Mouse (Mus musculus): ENCODE data around the gene Slirp. TPM values are rescaled to one million over a fixed set of nuclear protein-coding genes. Genes with fewer than 3 reads are reported as not detected.
"Not testable (repeated sequence)": the region's sequence is repeated elsewhere in the genome, so short reads cannot be mapped to it uniquely, and the experiment has no call there.

The Slirp gene
- total RNA-seq, 2 experiments from 2014 or later, result 169 to 172 TPM

GRCm38 (mm10) chr12:87424516-87424915, 19.2 kb upstream of the Slirp start:
- no peak for DNase-seq (ENCODE audit: low spot score)
- intact Hi-C loops (cut with DNase I), result no loop called here

DNA sequence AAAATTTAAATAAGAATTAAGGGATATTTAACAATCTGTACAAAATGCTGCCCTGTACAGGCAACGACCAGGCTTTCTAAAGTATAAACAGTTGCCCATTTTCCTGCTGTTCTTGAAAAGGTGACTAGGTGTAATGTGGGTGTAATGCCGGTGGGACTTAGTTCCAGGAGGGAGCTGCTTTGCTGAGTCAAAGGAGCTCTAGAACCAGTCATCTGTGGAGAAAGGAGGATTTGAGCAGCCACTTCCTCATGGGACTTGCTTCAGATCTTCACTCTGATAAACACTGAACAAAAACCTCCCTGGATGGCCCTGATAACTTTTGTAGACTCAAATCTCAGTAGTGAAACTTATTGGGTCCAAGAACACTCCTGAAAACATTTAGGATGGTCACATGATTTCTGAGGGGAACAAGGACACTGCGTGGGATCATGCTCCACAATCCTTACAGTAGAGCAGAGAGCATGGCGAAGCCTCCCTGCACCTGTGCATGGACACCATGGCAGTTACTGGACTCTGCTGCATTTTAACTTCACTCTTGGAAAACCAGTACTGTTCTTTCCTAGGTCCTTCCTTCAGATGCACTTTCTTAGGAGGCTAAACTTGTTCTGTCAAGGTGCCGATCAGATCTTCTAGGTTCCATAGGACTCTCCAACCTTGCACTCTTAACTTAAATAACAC, 17.2 kb upstream of the Slirp start:
- intact Hi-C loops (cut with DNase I), result no loop called here
- DNase-seq (ENCODE audit: low spot score), result no peak

- DNase-seq (ENCODE audit: low spot score), result no peak
- intact Hi-C loops (cut with DNase I), result no loop called here
Measured at GRCm38 (mm10) chr12:87428295-87428694, 15.4 kb upstream of the Slirp start.

DNA sequence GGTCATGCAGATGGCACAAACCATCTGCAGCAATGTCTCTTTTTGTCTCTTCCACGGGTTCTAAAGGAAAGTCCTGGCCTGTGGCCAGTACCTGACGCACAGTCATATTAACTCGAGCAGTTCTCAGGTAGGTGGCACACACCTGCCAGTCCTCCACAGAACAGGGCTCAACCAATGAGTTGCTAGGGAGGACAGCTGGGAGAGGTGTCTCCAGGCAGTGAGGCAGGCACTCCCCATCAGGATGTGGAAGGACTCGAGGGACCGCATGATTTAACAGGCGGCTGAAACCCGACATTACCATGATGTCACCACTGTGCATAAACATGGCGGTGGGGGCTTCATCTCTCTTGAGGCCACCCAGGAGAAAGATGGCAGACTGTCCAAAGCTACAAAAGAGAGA, 14.8 kb upstream of the Slirp start:
- intact Hi-C loops (cut with DNase I), result no loop called here
- DNase-seq (ENCODE audit: low spot score), result no peak

- intact Hi-C loops (cut with DNase I), result no loop called here
- DNase-seq (ENCODE audit: low spot score), result no peak
Measured at GRCm38 (mm10) chr12:87442177-87443114, 1.2 kb upstream of the Slirp start.

GRCm38 (mm10) chr12:87443115-87443699, 489 bp upstream of the Slirp start:
- no peak for DNase-seq (ENCODE audit: low spot score)
- intact Hi-C loops (cut with DNase I), result no loop called here

GRCm38 (mm10) chr12:87444211-87444610, 515 bp downstream of the Slirp start:
- DNase-seq (ENCODE audit: low spot score), result no peak
- intact Hi-C loops (cut with DNase I), result loop anchor here (2.0 kb wide), 1 partner anchor 27 kb away; no protein-coding TSS in a partner anchor

DNA sequence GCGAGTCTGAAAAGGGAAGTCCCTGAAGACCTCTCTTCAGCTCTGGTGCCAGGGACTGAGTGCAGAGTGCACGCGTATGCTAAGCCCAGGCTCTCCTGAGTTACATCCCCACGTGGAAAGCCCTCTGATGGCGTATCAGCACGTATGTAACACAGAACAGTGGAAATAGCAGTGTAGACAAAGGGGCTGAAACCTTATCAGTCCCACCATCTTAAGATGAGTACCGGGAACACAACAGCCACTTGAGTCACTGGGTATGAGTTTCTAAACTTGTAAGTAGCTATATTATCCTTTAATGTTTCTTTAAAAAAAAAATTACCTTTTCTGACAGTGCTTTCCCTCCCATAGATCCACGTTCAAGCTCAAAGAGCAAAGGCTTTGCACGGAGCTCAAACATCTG, 5.8 kb downstream of the Slirp start:
- intact Hi-C loops (cut with DNase I), result no loop called here
- DNase-seq (ENCODE audit: low spot score), result no peak

- intact Hi-C loops (cut with DNase I), result no loop called here
- no peak for DNase-seq (ENCODE audit: low spot score)
Measured at GRCm38 (mm10) chr12:87464678-87465297, 21.1 kb downstream of the Slirp start.

DNA sequence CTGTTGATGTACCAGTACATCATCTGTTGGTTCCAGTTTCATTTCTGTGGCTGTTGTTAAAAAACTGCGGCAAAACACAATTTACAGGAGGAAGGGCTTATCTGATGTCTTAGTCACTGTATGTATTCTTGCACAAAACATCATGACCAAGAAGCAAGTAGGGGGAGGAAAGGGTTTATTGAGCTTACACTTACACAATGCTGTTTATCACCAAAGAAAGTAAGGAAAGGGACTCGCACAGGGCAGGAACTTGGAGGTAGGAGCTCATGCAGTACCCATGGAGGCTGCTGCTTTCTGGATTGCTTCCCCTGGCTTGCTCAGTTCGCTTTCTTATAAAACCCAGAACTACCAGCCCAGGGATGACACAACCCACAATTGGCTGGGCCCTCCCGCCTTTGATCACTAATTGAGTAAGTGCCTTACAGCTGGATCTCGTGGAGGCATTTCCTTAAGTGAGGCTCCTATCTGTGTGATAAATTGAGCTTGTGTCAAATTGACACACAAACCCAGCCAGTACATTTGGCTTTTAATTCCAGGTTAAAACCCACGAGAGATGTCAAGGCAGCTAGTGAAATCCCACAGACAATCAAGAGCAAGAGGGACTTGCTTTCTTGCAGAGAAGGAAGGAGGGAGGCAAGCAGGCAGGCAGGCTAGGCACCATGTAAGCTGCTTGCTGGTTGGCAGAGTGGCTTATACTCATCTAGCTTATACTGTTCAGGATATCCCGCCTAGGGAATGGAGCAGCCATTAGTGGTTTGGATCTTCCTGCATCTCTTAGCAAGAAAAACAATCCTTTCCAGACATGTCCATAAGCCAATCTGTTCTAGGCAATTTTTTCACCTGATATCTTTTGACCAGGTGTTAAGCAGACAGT, 26.8 kb downstream of the Slirp start:
- no peak for DNase-seq (ENCODE audit: low spot score)
- intact Hi-C loops (cut with DNase I), result loop anchor here (2.0 kb wide), 1 partner anchor 26 kb away; the partner anchor contains the start of gene Alkbh1

GRCm38 (mm10) chr12:87471421-87471963, 27.8 kb downstream of the Slirp start:
- intact Hi-C loops (cut with DNase I), result loop anchor here (2.0 kb wide), 1 partner anchor 27 kb away; the partner anchor contains the start of gene Alkbh1
- DNase-seq (ENCODE audit: low spot score), result no peak

DNA sequence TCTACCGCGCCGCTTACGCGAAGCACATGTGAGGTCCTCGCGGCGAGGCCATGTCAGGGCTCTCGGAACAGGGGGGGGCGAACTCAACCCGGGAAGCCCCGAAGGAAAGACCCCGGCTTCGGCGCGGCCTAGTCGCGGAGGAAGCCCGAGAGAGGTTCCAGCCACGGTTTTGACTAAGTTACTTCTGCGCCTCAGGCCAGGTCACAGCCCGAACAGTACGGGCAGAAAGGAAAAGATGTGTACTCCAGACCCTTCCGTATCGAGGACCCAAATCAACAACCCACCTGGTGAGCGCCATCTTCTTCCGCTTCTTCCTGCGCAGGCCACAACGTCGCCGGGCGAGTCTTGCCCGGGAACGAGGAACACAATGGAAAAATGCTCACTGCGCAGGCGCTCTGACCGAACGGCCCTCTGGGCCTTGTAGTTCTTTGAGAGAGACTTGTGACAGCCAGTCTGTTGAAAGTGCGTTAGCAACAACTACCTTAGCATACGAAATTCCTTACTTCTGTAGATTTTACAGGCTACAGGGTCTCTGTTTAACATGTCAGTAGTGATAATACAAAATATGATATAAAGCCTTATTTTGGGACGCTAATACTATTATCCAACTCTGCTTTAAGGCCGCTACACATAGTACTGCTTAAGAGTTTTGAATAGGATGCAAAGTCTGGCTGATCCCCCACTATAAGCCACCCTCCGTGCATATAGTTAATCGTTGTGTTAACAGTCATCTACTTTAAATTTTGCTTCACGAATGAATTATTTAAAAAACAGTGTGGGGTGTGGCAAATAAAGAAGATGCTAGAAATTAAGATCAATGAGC, 28.5 kb downstream of the Slirp start, which contains the start of gene Snw1:
TSS of gene Snw1 (minus strand) at position 311 of the 823 bp plus-strand sequence.
- intact Hi-C loops (cut with DNase I), result loop anchor here (2.0 kb wide), 1 partner anchor 27 kb away; the partner anchor contains the start of gene Alkbh1
- peak; percentile 90 for DNase-seq (ENCODE audit: low spot score)

DNA sequence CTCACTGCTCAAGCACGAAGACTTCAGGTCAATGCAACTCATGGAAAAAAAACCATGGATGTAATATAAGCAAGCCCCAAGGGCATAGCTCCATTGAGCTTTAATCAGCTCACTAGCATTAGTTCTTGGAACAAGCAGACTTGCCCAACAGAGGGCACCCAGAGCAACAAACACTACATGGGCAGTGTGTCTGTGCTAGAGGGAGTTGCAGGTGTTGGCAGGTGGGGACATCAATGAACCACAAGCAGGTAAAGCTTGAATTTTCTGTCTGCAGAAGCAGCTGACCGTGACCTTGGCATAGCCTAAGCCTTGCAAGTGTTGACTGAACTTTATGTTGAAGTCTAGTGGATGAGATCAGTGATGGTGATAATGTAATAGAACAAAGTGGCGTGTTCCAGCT, 31.1 kb downstream of the Slirp start:
- intact Hi-C loops (cut with DNase I), result no loop called here
- no peak for DNase-seq (ENCODE audit: low spot score)

GRCm38 (mm10) chr12:87482482-87482881, 38.8 kb downstream of the Slirp start:
- intact Hi-C loops (cut with DNase I); DNase-seq (ENCODE audit: low spot score): not testable (repeated sequence)

DNA sequence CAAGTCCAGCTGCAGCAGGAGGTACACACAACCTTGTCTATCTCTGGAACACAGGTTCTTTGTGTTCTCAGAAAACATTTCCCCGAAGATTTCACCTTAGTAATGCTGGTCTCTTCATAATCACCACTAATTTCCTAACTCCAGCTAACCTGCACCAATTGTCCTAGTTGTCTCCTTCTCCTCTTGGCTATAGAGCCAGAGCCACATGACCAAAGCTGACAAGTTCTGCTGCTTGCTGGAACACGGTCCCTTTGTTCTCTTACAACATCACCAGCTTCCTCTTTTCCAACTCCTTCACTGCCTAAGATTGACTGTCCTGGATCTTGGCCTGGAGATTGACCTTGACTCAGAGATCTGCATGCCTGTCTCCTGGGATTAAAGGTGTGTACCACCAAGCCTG, 45.0 kb downstream of the Slirp start:
- DNase-seq (ENCODE audit: low spot score); intact Hi-C loops (cut with DNase I): not testable (repeated sequence)

DNA sequence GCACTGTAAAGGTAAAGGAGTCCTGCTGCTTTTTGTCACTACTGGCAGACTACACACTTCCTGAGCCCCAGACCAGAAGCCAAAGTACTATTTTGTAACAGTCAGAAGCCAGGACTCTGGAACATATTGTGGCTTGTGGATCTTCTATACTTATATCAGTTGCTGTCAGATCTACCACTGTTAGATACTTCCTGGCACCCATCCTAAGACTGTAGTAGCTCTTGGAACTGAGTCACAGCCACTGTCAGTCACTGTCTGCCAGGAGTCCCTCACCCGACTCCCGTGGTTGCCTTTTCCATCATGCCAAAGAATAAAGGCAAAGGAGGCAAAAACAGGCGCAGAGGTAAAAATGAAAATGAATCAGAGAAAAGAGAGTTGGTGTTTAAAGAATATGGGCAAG, 50.7 kb downstream of the Slirp start, which contains the start of gene Gm5788:
TSS of gene Gm5788 (plus strand) at position 301 of the 400 bp plus-strand sequence.
- DNase-seq (ENCODE audit: low spot score); intact Hi-C loops (cut with DNase I): not testable (repeated sequence)
